Mouse (Mus musculus) lung, postnatal 10 days (tissue): ENCODE results near the gene Tshz2.
"Not testable (repeated sequence)": the region's sequence is repeated elsewhere in the genome, so short reads cannot be mapped to it uniquely, and the experiment has no call there.

Source experiments
- DNase-seq: peaks from one replicate; pipeline ENCODE4 v3.0.0; 2021

Tshz2 gene

DNA sequence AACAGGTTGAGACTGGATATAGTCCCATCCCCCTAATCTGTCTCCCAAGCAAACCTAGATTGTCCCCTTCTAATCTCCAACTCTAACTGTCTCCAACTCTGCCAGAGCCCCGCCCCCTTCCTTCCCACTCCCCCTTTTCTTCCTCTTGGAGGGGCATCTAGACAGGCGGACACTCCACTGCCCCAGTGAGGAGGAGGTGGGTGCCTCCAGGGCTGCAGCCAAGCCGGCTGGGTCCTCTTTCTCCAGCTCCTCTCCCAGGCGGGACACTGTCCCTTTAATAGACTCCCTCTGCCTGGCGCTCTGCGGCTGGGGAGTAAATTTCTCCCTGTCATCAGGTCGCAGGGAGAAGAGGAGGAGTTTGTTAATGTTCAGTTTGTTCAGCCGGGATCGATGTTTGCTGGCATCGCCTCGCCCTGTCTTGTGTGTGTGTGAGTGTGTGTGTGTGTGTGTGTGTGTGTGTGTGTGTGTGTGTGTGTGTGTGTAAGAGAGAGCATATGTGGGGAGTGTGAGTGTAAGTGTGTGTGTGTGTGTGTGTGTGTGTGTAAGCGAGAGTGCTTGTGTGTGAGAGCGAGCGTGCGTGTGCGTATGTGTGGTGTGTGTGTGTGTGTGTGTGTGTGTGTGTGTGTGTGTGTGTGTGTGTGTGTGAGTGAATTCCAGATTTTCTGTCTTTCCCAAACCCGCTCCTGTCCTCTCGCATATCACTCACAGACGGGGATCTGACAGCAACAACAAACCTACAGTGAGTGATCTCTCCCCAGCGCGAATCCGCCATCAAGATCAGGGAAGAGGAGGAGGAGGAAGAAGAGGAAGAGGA is at the start of gene Tshz2:
TSS of gene Tshz2 (plus strand) at position 676 of the 814 bp plus-strand sequence.
- peak; percentile 76 for DNase-seq

DNA sequence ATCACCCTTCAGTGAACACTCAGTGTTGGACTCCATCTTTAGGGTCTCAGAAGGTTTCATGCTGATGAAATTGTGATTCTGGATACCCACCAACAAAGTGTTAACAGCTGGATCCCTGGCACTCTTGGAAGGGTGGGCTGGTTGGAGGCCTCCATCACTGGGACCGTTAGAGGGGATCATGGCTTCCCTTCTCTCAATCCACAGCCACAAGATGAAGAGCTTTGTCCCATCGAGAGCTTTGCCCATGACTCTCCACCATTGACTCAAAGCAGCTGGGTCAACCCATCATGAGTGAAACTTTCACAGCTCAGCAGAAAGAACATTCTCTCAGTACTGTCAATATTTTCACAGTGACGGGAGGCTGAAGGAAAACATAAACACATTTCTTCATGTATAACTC is 49.3 kb upstream of the Tshz2 start:
- DNase-seq = no peak

DNA sequence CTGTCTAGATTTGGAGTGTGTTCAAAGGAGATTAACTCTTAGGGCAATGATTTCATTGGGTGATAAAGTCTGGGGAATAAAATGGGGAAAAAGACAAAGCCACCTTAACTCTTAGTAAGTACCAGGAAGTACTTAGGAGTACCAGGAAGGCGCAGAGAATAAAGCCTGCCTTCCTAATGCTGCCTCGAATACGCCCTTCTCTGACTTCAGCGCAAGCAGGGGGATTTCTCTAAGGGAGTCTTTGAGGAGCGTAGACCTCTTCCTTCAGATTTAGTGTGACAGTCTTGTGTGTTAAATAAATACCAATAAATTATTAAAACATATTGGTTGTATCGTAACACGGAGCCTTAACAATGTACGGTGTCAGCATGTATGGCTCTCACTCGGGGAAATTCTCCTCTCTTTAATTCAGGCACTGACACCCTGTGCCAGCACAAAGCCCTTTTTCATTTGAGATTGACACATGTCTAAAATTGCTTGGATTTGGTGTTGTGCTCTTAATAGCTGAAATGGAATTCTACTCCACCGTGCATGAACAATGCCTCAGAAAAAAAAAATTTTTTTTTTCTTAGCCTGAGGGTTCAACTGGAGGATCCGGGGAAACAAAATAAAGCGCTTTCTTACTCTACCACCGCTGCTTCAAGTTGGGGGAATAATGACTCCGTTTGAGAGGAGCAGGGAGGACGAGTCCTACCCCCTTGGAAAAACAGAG is 47.9 kb upstream of the Tshz2 start:
- no peak for DNase-seq

DNA sequence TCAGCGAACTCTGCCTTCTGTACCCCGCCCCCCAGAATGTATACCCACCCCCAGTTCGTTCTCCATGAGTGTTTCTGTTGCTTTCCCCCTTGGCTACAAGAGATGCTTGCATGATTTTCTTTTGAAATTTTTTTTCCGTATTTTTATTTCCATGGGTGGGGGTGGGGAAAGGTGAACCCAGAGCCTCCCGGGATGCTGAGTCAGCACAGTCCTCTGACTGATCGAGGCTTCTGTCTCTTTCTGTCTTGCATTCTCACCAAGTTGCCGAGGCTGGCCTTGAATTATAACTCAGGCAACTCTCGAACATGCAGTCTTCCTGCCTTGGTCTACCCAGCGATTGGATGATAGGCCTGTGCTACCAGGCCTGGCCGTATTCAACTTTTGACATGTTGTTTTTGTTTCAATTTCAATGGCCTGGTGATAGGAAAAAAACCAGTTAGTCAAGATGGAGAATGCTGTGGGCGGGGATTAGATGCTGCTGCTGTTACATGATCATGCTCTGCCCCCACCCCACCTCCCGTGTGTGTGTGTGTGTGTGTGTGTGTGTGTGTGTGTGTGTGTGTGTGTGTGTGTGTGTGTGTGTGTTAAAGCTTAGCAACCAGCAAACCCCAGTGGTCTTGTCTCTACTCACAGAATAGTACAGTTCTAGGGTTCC is 47.1 kb upstream of the Tshz2 start:
- no peak for DNase-seq

DNA sequence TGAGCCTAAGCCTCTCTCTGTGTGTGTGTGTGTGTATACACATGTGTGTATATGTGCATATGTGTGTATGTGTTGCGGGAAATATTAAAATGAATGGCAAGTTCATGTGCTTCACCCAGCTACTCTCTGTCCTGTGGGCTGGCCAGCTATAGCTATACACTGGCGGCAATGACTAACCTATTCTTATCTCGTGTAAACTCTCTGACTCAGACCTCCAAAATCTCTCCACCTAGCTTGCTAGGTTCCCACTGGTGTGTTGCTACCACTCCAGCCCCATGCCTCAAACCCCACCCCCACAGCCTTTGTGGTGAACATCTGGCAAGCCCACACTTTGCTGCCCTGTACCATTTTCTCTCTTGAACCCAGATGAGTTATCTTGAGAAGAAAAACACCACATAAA is 46.1 kb upstream of the Tshz2 start:
- DNase-seq = no peak

DNA sequence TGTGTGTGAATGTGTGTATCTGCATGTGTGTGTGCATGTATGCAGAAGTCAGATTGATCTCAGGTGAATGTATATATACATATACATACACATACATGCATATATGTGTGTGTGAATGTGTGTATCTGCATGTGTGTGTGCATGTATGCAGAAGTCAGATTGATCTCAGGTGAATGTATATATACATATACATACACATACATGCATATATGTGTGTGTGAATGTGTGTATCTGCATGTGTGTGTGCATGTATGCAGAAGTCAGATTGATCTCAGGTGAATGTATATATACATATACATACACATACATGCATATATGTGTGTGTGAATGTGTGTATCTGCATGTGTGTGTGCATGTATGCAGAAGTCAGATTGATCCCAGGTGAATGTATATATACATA is 45.2 kb upstream of the Tshz2 start, which contains the start of gene Gm11011:
TSS of gene Gm11011 (minus strand) at position 101 of the 400 bp plus-strand sequence.
- DNase-seq = not testable (repeated sequence)

DNA sequence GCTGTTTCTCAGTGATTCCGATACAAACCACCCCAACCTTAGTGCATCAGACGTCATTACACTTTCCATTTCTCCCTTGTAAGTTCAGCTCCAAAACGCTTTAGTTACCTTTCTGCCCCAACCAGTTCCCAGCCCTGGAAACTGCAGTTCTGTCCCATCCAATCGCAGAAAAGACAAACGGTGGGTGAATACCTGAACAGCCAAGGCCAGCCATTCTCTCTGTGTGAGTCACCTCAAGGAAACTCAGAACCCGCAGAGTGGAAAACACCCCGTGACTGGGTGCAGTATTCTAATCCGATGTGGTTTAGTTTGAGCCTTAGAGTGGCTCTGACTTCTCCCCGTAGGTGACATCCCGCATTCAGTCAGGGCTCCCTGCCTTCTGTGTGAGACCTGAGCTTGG is 43.1 kb upstream of the Tshz2 start:
- DNase-seq = no peak

DNA sequence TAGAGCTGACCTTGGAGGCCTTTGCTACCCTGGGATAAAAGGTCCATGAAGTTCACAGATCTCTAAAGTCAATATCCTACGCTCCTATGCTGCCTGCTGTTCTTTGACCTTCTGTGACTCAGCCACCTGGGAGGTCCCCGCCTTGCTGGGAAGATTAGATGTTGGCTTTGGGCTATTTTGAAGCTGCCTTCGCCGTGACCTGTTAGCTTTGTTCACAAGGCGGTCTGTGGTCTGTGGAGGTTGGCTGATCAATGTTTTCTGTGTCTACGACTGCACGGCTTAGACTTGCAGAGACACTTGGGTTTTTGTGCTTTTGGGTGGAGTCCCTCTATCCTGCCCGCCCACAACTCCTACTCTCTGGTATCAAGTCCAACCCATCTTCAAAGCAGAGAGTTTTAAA is 42.4 kb upstream of the Tshz2 start:
- no peak for DNase-seq

DNA sequence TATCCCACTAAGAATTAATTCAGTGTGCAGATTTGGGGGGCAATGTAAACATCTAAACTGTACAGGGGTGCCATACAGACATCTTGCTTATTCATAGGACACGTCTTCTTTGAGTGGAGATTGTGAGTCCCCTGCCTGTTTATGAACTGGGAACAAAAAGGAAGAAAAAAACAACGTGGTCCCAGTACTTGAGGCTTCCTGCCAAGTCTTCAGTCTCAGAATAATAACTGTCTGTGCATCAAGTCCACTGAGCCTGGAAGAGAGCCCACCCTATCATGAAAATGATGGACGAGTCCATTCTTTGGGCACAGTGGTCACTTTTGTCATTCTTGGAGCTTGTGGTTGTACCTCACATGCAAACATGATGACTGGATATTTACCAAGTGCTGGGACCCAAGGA is 39.1 kb upstream of the Tshz2 start:
- peak; percentile 16 for DNase-seq

DNA sequence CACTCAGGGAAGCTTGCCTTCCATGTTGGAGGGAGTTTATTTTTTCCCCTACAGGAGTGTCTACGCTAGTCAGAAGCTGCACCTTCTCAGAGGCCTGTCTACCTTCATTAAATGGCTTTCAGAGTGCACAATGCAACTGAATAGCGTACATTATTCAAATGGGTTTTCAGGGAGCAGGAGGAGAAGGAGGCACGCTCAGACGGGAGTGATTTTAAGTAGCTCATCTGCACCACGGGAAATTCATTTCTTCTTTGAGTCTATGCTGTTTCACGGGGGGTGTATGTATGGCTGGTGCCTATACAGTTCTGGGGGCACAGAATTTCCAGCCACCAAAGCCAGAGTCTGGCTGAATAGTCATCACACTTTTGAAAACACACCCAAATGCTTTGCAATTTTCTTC is 35.5 kb upstream of the Tshz2 start:
- DNase-seq = no peak

DNA sequence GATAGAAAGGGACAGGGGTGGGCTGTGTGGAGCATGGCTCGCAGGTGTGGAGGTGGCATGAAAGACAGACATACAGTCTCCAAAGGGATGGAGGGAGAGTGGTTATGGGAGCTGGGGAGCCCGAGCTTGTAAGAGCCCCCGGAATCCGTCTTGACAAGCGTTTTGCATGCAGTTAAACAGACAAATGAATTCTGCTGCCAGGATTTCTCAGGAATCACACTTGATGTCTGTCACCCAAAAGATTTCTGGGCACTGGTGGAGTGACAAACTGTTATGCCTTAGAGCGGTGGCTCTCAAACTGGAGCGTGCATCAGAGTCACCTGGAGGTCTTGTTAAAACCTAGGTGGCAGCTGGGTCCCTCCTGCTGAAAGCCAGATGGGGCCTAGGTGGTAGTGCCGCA is 34.8 kb upstream of the Tshz2 start:
- no peak for DNase-seq

DNA sequence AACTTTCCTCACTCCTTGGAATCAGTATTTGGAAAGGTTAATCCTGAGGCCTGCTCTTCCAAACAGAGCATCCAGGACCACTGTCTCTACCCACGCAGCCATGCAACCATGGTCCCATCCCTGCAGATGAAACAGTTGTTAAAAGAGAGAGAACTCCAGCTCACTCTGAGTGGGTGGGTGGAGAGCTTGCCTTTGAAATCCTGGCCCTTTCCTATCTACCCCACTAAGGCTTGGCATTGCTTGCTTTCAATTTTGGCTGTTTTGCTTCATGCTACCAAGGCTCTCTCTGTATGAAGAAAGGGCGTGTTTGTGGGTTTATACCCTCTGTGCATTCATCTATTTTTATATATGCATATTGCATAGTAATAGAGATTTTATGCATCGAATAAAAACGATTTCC is 33.2 kb upstream of the Tshz2 start:
- no peak for DNase-seq

DNA sequence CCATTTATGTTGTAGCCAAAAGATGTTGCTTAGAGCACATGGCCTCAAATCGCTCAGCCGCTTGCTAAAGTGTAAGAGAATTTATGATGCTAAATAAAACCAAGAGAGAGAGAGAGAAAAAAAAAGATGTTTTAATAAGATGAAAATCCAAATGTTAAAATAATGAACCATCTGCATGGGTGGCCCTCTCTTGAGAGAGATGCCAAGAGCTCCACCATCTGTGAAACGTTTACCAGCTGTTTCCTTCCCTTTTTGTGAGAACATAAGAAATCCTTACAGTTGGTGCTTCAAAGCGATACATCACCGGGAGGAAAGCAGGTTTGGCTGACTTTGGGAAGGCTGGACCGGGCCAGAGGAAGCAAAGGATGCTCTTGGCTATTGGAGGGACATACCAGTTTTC is 32.6 kb upstream of the Tshz2 start:
- DNase-seq = no peak

DNA sequence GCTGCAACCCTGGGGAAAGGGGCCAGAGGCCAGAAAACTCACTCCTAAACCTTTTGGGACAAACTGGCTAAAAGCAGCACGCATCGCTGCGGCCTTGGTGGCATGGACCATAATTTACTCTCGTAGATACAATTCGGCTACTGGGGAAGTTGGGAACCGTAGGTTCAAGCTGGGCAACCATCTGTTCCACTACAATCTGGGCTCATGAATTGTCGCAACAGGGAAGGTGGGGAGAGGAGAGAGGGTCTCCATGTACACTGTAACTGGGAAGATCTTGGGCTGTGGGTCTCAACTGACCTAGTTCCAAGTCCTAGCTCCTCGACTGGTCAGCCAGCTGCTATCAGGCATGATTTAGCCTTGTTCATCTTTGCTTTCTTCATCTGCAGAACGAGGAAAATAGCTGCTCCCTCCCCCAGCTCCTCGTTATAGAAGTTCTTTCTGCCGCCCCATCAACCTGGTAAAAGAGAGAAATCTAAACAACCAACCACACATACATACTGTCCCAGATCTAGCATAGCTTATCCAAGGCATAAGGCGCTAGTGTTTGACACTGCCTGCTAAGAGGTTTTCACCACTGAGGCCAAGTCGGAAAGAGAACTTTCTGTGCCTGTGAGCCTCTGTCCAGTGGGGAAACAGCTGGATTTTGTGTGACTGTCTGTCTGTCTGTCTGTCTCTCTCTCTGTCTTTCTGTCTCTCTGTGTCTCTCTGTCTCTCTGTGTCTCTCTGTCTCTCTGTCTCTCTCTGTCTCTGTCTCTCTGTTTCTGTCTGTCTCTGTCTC is 25.7 kb upstream of the Tshz2 start:
- DNase-seq = no peak

DNA sequence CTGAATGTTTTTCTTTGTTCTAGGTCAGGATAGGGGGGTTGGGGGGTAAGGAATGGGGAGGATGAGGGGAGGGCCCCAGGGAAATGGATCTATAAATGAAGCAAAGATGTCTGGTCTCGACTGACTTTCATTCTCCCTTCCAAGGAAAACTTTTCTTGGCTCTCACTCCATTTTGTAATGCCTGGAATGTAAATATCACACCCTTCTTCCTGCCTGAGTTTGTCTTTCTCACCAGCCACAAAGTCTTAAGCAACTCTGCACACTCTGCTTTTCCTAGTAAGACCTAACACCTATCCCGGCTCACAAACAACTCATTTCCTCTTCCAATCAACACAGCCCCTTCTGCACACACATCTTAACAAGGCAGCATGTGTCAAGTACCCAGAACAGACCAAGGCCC is 25.0 kb upstream of the Tshz2 start:
- peak; percentile 54 for DNase-seq

DNA sequence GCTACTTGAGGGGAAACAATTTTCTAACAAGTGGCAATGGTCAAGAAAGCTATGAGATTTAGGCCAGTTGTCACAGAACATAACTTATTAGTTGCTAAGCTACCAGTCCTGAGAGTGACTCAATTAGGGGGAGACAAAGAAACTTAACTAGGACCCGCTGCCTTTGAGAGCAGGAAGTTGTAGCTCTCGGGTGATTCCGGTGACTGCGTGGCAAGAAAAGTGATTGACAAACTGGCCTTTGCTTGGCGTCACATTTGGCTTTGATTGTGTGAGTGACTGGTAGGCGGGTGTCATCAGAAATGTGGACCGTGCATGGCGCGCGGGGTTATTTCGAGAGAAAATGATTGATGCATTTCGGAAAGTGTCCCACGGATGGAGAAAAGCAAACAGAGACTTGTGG is 22.9 kb upstream of the Tshz2 start:
- DNase-seq = peak; percentile 46

DNA sequence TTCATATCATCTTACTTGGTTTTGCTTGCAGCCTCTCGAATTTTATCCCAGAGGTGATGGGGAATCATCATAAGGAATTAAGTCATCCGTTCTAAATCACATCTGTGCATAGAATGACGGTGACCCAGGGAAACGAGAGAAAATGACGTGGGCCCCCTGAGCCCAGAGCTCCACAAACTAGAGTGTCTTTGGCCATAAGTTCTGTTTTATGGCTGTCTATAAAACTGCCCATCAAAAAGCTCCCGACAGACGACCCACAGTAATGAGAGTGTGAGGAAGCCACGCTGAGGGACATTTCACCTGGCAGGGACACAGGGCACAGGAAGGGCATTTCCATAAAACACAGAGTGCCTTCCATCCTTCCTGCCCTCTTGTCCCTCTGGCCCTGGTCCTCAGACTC is 21.9 kb upstream of the Tshz2 start:
- no peak for DNase-seq

DNA sequence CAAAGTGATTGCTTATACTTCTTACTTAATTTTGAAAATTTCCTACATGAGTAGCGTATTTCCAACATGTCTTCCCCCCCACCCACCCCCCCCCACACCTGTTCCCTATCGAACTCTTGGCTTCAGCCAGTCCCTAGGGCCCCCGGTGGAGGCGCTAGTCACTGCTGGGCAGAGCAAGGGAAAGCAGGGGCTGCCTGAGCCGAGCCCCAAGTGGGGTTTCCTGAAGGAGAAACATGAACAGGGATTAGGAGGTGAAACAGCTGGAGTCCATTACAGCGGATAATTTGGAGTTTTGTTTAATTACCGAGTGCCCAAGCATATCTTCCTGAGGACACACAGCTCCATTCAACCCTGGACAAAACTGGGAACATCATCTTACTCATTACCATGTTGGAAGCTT is 21.3 kb upstream of the Tshz2 start:
- no peak for DNase-seq

DNA sequence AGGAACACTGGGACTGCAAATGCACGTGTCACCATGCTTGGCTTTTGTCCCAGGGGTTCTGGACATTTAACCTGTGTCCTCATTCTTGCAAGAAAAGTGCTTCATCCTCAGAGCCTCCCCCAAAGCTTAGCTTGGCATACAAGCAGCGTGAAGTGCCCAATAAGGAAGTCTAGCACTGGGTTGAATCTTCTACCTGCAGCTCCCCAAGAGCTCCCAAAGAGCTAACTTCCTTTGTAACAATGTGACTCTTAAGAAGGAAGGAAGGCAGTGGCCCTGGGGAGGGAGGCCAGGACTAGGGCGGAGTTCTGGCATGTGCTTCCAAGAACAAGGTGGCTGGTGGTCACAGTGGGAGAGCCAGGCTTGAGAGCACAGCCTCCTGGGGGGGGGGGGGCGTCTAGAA is 18.1 kb upstream of the Tshz2 start:
- no peak for DNase-seq

DNA sequence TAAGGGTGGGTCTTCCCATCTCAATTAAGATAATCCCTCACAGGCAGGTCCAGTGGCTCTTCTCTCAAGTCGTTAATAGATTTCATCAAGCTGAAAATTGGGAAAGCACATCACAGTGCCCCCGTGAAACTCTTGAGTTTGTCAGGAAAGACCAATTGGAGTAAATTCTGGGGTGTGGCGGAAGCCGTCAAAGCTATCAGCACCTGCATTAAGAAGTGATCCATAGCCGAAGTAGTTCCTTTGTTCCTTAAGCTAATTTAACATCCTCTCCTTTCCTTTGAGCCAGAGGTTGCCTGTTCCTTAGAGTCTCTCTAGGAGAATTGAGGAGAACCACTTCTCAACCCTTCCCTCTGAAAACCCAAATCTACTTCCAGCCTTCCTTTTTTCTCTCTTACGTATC is 16.8 kb upstream of the Tshz2 start:
- no peak for DNase-seq

DNA sequence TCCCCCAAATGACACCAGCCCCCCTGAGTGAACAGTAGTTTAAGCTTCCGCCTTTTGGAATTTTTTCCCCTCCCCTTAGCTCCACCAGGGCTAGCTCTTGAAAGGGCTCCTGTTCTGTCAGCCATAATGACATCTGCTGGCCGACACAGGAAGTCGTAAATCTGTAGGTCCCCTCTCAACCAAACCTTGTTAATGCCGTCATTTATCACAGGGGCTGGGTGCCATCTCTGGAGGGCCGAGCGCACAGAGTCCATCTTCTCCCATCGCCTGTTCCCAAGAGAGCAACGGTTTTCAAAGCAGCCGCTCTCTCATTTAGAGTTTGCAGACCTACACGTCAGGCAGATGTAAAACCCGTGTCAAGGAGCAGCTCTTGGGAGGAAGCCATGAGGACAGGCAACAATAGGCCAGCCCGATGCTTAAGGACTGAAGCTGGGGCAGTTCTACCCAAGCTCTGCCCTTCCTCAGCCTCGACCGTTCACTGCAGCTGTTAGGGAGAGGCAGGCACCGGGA is 11.6 kb upstream of the Tshz2 start:
- peak; percentile 55 for DNase-seq

DNA sequence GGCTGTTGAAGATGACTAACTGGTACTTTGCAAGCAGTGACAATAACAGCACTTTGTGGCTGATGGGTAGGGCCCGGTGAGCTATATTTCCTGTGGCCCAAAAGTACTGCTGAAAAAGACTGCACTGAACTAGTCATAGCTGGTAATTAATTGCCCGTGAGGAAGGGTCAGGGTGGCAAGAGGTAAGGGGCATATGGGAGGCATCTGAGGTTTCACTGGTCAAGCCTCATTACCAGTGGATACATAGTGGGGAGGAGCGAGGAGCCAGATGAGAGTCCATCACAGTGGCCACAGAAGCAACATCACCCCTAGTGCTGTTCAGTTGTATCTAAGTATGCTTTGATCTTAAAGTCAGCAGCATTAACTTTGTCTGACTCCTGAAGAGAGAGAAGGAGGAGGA is 2.7 kb upstream of the Tshz2 start:
- DNase-seq = no peak
